Mouse (Mus musculus): ENCODE measurements around the gene Pim3.

DNA sequence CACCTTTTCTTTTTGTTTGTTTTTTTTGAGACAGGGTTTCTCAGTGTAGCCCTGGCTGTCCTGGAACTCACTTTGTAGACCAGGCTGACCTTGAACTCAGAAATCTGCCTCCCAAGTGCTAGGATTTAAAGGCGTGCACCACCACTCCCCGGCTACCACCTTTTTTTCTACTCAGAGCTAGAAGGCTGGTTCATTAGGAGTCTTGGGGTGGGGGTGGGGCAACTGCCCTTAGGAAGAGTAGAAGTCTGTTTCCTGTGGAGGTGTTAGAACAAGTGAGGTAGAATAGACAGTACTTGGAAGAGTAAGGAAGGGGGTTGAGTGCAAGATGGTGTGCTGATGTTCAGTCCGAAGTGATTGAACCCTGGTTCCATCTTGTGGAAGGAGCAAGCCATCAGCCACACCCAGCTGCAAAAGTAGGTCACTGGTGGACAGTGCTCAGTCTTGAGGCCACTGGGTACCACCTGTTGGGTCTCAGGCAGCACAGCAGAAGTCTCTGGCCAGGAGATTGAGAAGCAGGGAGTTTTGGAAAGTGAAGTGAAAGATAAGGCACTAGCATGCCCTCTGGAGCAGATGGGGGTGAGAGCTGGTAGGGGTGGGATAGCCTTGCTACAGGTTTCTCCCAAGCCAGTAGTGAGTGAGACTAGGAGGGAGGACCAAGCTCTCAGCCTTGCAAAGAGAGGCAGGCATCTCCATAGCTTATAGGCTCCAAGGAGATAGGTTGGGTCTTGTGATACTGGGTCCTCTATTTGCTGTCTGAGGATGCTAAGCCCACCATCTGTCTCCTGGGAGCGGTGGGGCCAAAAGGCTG is 4.1 kb downstream of the Pim3 start:
- no peak for TF ChIP-seq POLR2A (IDR thresholded peaks at IDR 0.05; ENCODE audit: borderline replicate concordance, extremely low read depth, low read depth, low read length)
- no peak for TF ChIP-seq CTCF (IDR thresholded peaks at IDR 0.05; ENCODE audit: insufficient read depth, low read length)

All from lung, adult 2 months (tissue).